Mouse (Mus musculus): ENCODE measurements at regions not wholly inside any gene's neighbourhood (a gene's known extent, or its start where the extent isn't known, plus 50 kb on each side); places are given as distances from the start of the nearest gene placed in this dataset.

DNA sequence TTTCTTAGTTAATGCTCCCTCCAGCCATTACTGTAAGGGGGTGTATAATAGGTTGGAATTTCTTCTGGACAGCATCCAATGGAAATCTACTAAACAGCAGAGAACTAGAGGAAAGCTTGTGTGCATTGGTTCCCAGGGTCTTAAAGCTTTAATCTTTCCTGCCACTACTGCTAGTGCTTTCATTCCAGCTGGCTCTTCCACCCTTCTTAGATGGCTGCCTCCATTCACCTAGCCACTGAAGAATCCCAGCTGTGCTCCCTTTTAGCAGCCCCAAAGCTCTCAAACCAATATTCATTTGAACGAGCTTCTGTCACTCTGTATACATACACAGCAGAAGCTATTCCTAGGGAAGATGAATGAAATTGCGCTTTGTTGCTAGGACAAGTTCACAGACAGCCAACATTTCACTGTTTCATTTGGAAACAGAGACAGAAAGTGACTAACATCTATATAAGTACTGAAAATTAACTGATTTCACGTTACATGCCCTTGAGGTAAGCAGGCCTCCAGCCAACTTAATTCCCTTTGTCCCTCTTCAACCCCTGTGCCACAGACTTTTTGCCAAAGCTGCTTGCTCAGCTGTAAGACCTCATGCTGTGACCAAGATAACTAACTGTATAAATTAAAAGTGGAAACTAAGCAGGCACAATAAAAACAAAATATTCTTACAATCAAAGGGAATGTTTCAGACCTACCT lies 388.3 kb downstream of the Gm1140 start:
- peak; percentile 3 to 27 for DNase-seq

GRCm38 (mm10) chrX:67283908-67284307 lies 409.5 kb downstream of the Gm1140 start:
- DNase-seq, result no peak

DNA sequence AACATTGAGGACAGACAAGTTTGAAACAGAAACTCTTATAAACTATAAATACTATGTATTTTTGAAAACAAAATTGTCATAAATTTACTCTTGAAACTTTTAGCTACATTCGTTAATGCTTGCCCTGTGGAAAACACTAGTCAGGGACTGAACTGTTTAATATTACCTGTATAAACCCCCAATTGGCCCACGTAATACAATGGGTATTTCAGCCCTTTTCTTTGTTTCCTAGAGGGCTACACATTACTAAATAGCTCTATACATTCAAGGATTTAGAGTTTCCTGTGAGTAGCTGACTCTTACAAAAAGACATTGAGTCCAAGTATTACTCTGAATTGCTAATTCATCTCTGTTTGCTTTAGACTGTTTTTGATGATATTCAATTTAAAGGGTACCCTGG lies 409.9 kb downstream of the Gm1140 start:
- no peak for DNase-seq

- no peak for DNase-seq
Observed at GRCm38 (mm10) chrX:67282951-67283350, 410.4 kb downstream of the Gm1140 start.

- no peak for DNase-seq
Observed at GRCm38 (mm10) chrX:67238578-67239328, 454.6 kb downstream of the Gm1140 start.

DNA sequence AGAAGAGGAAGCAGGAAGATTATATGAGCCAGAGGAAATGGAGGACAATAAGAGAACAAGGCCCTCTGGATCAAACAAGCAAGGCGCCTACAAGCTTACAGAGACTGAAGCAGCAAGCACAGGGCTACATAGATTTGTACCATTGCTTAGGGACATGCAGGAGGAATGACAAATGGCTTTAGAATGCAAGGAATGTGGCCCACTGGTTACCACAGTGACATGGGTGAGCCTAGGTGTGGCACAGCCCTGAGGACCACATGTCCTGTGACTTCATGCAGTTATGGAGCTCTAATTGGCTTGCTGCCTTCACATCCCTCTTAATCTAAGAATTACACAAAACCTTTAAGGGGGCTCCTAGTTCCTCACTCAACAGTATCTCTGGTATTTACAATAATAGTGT lies 483.1 kb downstream of the Gm1140 start:
- DNase-seq, result no peak
